Mouse (Mus musculus) macrophage (primary cell): ENCODE data around the gene Fbxl20. TPM values are rescaled to one million over a fixed set of nuclear protein-coding genes. Genes with fewer than 3 reads are reported as not detected.

Experiments
- H3K27ac ChIP-seq: fragments of 350-480 bp; formaldehyde crosslinking; 2 replicates; pipeline ENCODE4 v1.9.0; 2021
- H3K36me3 ChIP-seq: fragments of 350-480 bp; formaldehyde crosslinking; 2 replicates; pipeline ENCODE4 v1.9.0; 2021; ENCODE audit errors: inconsistent target
- H3K4me3 ChIP-seq: fragments of 350-480 bp; formaldehyde crosslinking; 2 replicates; pipeline ENCODE4 v1.9.0; 2021; ENCODE audit errors: inconsistent target
- H3K79me2 ChIP-seq: fragments of 350-480 bp; formaldehyde crosslinking; 2 replicates; pipeline ENCODE4 v1.9.0; 2021; ENCODE audit errors: inconsistent target
- WGBS: methylation state at CpG from one replicate; pipeline ENCODE4 v1.1.7; 2026; ENCODE audit warnings: inconsistent platforms; ENCODE audit not compliant: missing documents; 5-methylcytosine and 5-hydroxymethylcytosine counted together
- polyA plus RNA-seq: library from polyadenylated mRNA; stranded (reverse); fragments of 250-400 nt; gene quantifications from 3 replicates; pipeline ENCODE4 v1.2.4, GENCODE M21; 2018; ENCODE audit warnings: inconsistent platforms

Gene Fbxl20
- polyA plus RNA-seq, 1 experiment from 2014 or later = 13.4 TPM

- no peak overlapping the region for H3K4me3 ChIP-seq
- H3K36me3 ChIP-seq = no peaks in the 10 kb centered on the region
- H3K79me2 ChIP-seq = no peaks in the 10 kb centered on the region
- 94% methylated on average over 4 of the region's 4 CpGs for WGBS
- H3K27ac ChIP-seq = no peak overlapping the region
Observed at GRCm38 (mm10) chr11:98073442-98073841, 76.8 kb downstream of the Fbxl20 start.

- Histone ChIP-seq H3K4me3 (no peak overlapping the region), H3K36me3 (no peaks in the 10 kb centered on the region), H3K27ac (no peak overlapping the region), H3K79me2 (no peaks in the 10 kb centered on the region)
- 94% methylated on average over 17 of the region's 21 CpGs for WGBS
Observed at GRCm38 (mm10) chr11:98067255-98067654, 82.9 kb downstream of the Fbxl20 start.

- no peaks in the 10 kb centered on the region for H3K79me2 ChIP-seq
- 91% methylated on average over 12 of the region's 12 CpGs for WGBS
- H3K27ac ChIP-seq = no peak overlapping the region
- no peak overlapping the region for H3K4me3 ChIP-seq
- no peaks in the 10 kb centered on the region for H3K36me3 ChIP-seq
Observed at GRCm38 (mm10) chr11:98066201-98066600, 84.0 kb downstream of the Fbxl20 start.

- 78% methylated on average over 6 of the region's 6 CpGs for WGBS
- Histone ChIP-seq H3K27ac (no peak overlapping the region), H3K36me3 (no peaks in the 10 kb centered on the region), H3K79me2 (no peaks in the 10 kb centered on the region), H3K4me3 (no peak overlapping the region)
Observed at GRCm38 (mm10) chr11:98061904-98062562, 88.2 kb downstream of the Fbxl20 start.

GRCm38 (mm10) chr11:98061441-98061840 is 88.8 kb downstream of the Fbxl20 start:
- H3K27ac ChIP-seq = no peak overlapping the region
- no peak overlapping the region for H3K4me3 ChIP-seq
- H3K36me3 ChIP-seq = no peaks in the 10 kb centered on the region
- no peaks in the 10 kb centered on the region for H3K79me2 ChIP-seq
- WGBS = 47% methylated on average over 3 of the region's 3 CpGs

GRCm38 (mm10) chr11:98060104-98060692 is 90.0 kb downstream of the Fbxl20 start:
- Histone ChIP-seq H3K79me2 (no peaks in the 10 kb centered on the region), H3K27ac (no peak overlapping the region), H3K36me3 (no peaks in the 10 kb centered on the region), H3K4me3 (no peak overlapping the region)
- WGBS = 99% methylated on average over 5 of the region's 5 CpGs

GRCm38 (mm10) chr11:98059662-98060061 is 90.5 kb downstream of the Fbxl20 start:
- 66% methylated on average over 7 of the region's 7 CpGs for WGBS
- Histone ChIP-seq H3K79me2 (no peaks in the 10 kb centered on the region), H3K4me3 (no peak overlapping the region), H3K36me3 (no peaks in the 10 kb centered on the region), H3K27ac (no peak overlapping the region)

GRCm38 (mm10) chr11:98057998-98058397 is 92.2 kb downstream of the Fbxl20 start:
- Histone ChIP-seq H3K36me3 (no peaks in the 10 kb centered on the region), H3K4me3 (no peak overlapping the region), H3K27ac (no peak overlapping the region), H3K79me2 (no peaks in the 10 kb centered on the region)
- WGBS = 86% methylated on average over 5 of the region's 5 CpGs

- no peaks in the 10 kb centered on the region for H3K79me2 ChIP-seq
- H3K27ac ChIP-seq = no peak overlapping the region
- WGBS = 37% methylated on average over 9 of the region's 9 CpGs
- H3K36me3 ChIP-seq = no peaks in the 10 kb centered on the region
- H3K4me3 ChIP-seq = no peak overlapping the region
Observed at GRCm38 (mm10) chr11:98057466-98057865, 92.7 kb downstream of the Fbxl20 start.

GRCm38 (mm10) chr11:98052989-98053834 is 97.0 kb downstream of the Fbxl20 start, which contains the start of gene Stac2:
Gene Stac2, minus strand, starts transcription at chr11:98053462.
- H3K27ac ChIP-seq = no peak within 1 kb of the TSS
- H3K36me3 ChIP-seq = no peaks in the 10 kb centered on the region
- peak within 1 kb of the TSS; percentile 27 for H3K4me3 ChIP-seq
- no peaks in the 10 kb centered on the region for H3K79me2 ChIP-seq
- WGBS = 4% methylated on average over 40 of the region's 48 CpGs

GRCm38 (mm10) chr11:98052129-98052988 is 97.8 kb downstream of the Fbxl20 start:
- H3K79me2 ChIP-seq = no peaks in the 10 kb centered on the region
- H3K27ac ChIP-seq = 0 out of 2 replicates have a peak overlapping the region, but pooled peaks have one; percentile 15
- 2% methylated on average over 83 of the region's 83 CpGs for WGBS
- no peaks in the 10 kb centered on the region for H3K36me3 ChIP-seq
- H3K4me3 ChIP-seq = peak overlapping the region; percentile 27

GRCm38 (mm10) chr11:98051611-98052128 is 98.5 kb downstream of the Fbxl20 start:
- peak overlapping the region; percentile 17; the same call in 1 of the 2 replicates for H3K4me3 ChIP-seq
- peak overlapping the region; percentile 15; the same call in 1 of the 2 replicates for H3K27ac ChIP-seq
- no peaks in the 10 kb centered on the region for H3K36me3 ChIP-seq
- H3K79me2 ChIP-seq = no peaks in the 10 kb centered on the region
- 10% methylated on average over 12 of the region's 12 CpGs for WGBS

GRCm38 (mm10) chr11:98050940-98051339 is 99.3 kb downstream of the Fbxl20 start:
- peak overlapping the region; percentile 15; the same call in 1 of the 2 replicates for H3K27ac ChIP-seq
- no peaks in the 10 kb centered on the region for H3K79me2 ChIP-seq
- no peak overlapping the region; the same call in 1 of the 2 replicates for H3K4me3 ChIP-seq
- no peaks in the 10 kb centered on the region for H3K36me3 ChIP-seq
- 77% methylated on average over 2 of the region's 2 CpGs for WGBS

GRCm38 (mm10) chr11:98050520-98050815 is 99.7 kb downstream of the Fbxl20 start:
- Histone ChIP-seq H3K27ac (peak overlapping the region; percentile 8; the same call in 1 of the 2 replicates), H3K36me3 (no peaks in the 10 kb centered on the region), H3K79me2 (no peaks in the 10 kb centered on the region), H3K4me3 (no peak overlapping the region)
- WGBS = 61% methylated on average over 2 of the region's 2 CpGs
